Mouse (Mus musculus): ENCODE data around the gene Wnt11. TPM values are rescaled to one million over a fixed set of nuclear protein-coding genes. Genes with fewer than 3 reads are reported as not detected.

Gene Wnt11
- polyA plus RNA-seq, 1 experiment from 2014 or later, result 14.7 TPM

DNA sequence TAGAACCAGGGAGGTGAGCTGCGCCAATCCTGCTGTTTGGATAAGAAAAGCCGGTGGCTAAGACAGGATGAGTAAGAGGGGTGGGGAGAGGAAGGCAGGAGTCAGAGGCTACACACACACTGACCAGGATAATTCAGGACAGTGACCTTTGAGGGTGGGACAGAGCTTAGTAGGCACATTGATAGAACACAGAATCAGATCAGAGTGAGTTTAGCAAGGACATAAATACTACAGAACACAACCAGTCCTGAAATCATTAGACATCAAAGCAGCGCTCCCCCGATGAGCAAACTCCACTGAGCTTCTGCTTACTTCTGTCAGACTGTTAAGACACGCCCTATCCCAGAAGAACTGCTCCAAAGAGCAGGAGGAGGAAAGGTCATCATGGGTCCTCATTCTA is 69.0 kb downstream of the Wnt11 start:
- WGBS, result 59% methylated on average over 5 of the region's 5 CpGs

More for the DNA sequence above, 69.0 kb downstream of the Wnt11 start:
- H3K9me3 ChIP-seq (ENCODE audit: control insufficient read depth, low read length), result no peaks in the 10 kb centered on the region
- no peak overlapping the region for H3K4me2 ChIP-seq (ENCODE audit: low read length)
- H3K27me3 ChIP-seq (ENCODE audit: control insufficient read depth, insufficient read depth, low read length), result no peaks in the 10 kb centered on the region
- no peak overlapping the region for H3K27ac ChIP-seq (replicated peaks in 1 of 2; ENCODE audit: control insufficient read depth in 1 of 2, insufficient read depth in 1 of 2, low read depth in 2 of 2, low read length in 2 of 2)
- no peak for ATAC-seq (ENCODE audit: insufficient number of reproducible peaks, insufficient read depth, low FRiP score, low read depth)
- H3K9ac ChIP-seq (ENCODE audit: low read length), result no peak overlapping the region
- H3K36me3 ChIP-seq (ENCODE audit: control insufficient read depth, insufficient read depth, low read length), result no peaks in the 10 kb centered on the region
- H3K4me1 ChIP-seq (ENCODE audit: control insufficient read depth in 2 of 2, insufficient read depth in 2 of 2, low read length in 2 of 2), result peaks cover 9 to 29% of the 10 kb centered on the region in 2 experiments
- no peak overlapping the region for H3K4me3 ChIP-seq (ENCODE audit: control insufficient read depth in 1 of 2, insufficient read depth in 1 of 2, low read depth in 1 of 2, low read length in 2 of 2)

Other genes with a start within 250 kb of the Wnt11 start
- 32.7 and 34.9 TPM in 2 replicates for gene Emsy, start 178.3 kb upstream of the Wnt11 start, polyA plus RNA-seq (2014; fragmentation: Nextera tagmentation; extraction: Ambion mirVana)
- gene Thap12, start 132.0 kb upstream of the Wnt11 start, polyA plus RNA-seq (2014; fragmentation: Nextera tagmentation; extraction: Ambion mirVana), result 44.9 and 48.6 TPM in 2 replicates